Mouse (Mus musculus) liver (tissue): ENCODE measurements around the gene Gngt2.

ENCODE experiments used
- DNase-seq: peaks from one replicate; pipeline ENCODE4 v3.0.0-alpha.2; 2020; ENCODE audit warnings: mixed read lengths

Gene Gngt2

GRCm38 (mm10) chr11:95826317-95827167 is 10.5 kb upstream of the Gngt2 start:
- DNase-seq = peak; percentile 57

DNA sequence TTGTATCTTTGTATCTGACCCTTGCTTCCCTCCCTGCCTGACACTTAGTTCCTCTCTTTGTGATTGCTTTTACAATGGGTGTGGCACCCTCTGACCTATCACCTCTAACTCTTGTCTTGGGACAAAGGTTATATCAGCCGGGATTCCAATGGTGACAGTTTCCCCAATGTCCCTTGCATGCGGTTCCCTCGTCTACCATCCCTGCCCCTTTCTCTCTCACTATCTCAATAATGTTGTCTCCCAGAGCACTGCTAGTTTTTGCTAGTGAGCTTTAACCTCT is 9.9 kb upstream of the Gngt2 start:
- no peak for DNase-seq

- DNase-seq = peak; percentile 80
Measured at GRCm38 (mm10) chr11:95827464-95828085, 9.4 kb upstream of the Gngt2 start.

DNA sequence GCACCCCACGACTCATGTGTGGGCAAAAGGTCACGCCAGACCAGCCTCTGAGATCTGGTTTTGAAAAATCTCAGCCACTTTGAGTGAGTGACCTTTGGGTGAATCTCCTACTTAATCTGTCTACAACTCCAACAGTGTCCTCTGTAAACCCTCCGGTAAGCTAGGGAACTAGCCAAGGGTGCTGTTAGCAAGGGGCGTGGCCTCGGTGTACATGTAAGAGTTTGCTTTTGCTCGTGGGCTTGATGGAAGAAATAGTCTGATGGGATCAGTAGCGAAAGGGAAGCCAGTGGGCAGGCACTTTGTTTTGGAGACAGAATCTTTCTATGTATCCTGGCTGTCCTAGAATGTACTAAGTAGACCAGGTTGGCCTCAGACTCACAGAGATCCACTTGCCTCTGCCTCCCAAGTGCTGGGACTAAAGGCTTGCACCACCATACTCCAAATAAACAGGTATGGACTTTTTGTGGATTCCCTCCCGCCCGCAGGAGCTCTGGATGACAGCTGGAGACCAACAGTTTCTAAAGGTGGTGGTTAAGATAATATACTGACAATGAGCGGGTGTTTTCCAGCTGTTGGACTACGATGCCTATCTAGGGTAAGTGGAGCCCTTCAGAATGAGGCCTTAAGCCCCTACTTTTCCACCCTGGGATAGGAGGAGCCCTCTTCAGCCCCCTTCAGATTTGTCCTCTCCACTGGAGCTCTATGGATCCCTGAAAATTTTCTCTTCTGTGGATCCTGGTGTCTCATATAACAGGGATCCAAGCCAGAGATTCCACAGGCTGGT is 8.6 kb upstream of the Gngt2 start:
- no peak for DNase-seq

DNA sequence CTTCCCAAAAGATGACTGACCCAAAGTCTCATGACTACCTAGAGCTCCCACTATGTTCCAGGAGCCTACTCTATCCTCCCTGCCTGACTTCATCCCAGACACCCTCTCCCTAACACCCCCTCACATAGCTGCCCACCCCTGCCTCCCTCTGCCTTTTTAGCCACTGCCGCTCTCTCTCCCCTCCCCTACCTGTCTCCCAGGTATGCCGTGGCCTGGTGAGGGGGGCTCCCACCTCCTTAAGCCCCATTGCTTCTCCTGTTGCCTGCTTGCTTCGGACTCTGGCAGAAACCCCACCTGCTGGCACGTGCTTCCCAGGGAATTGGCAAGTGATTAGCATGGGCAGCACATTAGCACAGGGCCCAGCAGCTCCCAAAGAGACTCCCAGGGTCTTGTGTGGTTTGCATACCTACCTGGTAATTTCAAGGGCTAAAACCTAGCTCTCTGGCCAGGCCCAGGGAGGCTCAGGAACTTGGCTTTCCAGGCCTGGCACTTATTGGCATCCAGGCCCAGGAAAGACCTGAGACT is 7.4 kb upstream of the Gngt2 start:
- DNase-seq = no peak

GRCm38 (mm10) chr11:95830411-95831275 is 6.4 kb upstream of the Gngt2 start:
- no peak for DNase-seq

GRCm38 (mm10) chr11:95831276-95831619 is 5.8 kb upstream of the Gngt2 start:
- DNase-seq = no peak

DNA sequence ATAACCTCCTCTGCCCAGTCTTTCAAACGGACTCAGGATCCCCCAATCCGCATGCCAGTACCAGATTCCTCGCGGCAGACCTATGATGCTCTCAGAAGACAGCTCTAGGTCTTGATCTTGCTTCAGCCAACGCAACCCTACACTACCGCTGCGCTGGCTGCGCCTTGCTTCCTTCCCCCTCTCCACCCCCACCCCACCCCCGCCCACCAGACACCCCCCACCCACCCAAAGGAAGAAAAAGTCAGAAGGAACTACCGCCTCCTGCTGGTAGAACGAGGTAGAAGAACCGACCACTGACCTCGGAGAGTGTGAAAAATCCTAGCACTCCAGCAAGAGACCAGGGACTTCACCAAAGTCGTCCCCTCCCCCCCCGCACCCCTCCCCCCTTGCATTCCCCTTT is 5.4 kb upstream of the Gngt2 start:
- DNase-seq = no peak

DNA sequence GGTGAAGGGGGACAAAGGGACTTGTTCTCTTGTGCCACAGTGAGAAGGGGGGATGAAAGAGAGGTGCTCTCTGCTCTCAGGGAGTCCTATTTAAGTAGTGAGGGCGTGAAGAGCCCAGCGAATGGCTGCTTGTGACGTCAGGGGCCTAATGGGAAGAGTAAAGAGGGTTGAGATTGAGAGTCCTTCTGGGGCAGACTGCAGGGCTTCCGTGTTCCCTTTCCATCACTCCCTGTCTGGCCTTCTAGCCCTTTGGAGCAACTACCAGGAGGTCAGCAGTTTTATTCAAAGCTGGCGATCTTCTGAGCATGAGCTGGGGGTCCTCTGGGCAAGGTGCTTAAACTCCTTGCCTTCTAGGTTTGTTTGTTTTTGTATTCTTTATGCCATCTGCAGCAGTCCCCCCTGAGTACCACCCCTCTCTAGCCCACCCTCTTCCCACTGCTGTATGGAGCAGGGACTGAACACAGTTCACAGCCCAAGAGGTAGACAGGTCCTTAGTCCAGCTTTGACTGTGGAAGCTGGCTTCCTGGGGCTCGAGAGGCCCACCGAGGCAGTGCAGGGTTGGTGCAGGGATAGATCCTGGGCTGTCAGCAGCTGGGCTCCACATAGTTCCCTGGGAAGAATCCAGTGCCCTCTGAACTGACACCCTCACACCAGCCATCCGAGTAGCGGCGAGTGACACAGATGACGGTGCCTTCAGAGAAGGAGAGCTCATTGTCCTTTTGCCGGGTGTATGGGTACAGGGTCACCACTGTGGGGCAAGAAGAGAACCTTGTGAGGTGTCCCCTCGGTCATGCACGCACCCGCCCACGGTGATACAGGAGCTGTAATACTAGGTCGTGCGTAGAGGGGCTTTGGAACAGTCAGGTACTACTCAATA is 4.6 kb upstream of the Gngt2 start:
- no peak for DNase-seq

DNA sequence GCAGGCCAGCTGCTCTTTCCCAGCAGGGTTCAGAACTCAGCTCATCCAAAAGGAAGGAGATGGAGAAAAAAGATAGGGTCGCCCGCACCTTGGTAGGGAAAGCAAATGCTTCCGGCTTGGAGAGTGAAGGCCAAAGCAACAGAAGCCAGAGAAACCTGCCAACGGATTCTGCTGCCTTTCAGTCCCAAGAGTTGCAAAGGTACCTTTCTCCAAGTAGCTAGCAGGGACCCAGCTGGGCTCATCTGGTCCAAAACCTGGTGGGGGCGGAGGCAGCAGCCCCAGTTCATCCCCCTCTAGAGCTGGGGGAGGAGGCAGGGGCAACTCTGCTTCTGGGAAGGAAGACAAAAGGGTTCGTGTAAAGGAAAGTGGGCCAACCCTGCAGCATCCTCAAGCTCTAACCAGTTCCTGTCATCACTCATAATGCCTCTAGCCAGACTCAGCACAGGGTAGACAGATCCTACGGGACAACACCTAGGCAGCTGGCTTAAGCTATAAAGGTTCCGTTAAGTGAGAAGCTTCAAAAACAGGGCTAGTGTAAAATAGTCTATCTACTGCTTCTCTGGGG is 3.9 kb upstream of the Gngt2 start:
- no peak for DNase-seq

- no peak for DNase-seq
Measured at GRCm38 (mm10) chr11:95833631-95834142, 3.3 kb upstream of the Gngt2 start.

DNA sequence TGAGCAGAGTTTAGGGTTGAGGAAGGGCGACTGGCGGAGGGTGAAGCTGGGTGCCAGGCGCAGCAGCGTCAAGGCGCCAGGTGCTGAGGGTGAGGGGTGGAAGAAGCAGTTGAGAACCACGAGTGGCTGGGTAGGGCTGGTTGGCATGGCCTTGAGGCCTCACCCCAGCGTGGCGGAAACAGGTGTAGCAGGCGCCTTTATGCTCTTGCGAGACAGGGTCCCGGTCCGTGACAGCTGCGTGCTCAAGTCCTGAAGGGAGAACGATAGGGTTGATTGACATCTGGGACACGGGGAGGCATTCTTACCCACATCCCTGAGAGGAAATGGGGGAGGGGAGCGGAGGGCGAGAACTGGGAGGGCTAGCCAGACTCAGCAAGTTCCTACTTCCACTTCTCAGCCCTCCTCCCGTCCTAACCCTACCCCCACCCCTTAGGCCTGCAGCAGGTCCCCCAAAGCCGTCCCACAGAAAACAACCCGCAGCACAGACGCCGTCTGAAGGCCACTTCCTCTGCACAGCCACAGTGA is 2.8 kb upstream of the Gngt2 start:
- peak; percentile 70 for DNase-seq

DNA sequence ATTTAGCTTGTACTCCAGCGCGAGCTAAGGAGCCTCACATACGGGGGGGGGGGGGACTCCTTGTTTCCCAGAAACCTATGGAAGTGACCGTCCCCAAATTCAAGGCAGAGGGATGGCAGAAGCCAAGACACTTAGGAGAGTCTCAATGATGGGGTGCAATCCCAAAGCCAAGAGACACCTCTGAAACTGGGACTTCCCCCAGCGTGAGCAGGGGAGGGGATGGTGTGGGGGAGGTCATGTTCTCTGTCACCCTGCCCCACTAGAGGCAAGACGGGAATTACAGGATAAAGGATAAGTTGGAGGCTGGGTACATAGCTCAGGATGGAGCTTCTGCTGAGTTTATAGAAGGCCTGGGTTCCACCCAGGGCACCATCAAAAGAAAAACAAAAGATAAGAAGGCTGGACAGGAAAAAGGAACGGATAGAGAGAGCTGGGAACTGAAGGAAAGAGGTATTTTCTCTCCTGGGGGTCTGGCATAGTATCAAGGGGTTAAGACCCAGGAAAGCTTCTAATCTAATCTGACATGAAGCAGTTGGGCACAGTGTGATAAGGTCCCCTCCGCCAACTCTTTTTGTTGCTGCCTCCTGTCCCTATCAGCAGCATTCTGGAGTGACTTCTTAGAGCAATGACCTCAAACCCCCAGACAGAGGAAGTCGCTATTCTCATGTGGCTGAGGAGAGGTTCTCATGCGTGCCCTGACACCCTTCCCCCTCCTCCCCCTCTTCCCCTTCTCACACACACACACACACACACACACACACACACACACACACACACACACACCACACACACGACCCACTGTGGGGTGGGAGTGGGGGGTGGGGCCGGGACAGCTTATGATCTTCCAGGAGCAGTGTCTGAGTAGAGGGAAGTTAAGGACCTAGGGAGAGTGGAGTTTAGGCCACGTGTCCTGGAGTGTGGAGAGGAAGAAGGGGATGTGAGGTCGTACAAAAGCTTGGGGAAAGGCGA is 2.0 kb upstream of the Gngt2 start:
- peak; percentile 54 for DNase-seq

GRCm38 (mm10) chr11:95835832-95836231 is 1.2 kb upstream of the Gngt2 start:
- DNase-seq = no peak

- DNase-seq = no peak
Measured at GRCm38 (mm10) chr11:95836433-95836832, 583 bp upstream of the Gngt2 start.

- DNase-seq = no peak
Measured at GRCm38 (mm10) chr11:95838598-95838997, 1.6 kb downstream of the Gngt2 start.

GRCm38 (mm10) chr11:95838999-95839868 is 2.2 kb downstream of the Gngt2 start:
- DNase-seq = no peak

DNA sequence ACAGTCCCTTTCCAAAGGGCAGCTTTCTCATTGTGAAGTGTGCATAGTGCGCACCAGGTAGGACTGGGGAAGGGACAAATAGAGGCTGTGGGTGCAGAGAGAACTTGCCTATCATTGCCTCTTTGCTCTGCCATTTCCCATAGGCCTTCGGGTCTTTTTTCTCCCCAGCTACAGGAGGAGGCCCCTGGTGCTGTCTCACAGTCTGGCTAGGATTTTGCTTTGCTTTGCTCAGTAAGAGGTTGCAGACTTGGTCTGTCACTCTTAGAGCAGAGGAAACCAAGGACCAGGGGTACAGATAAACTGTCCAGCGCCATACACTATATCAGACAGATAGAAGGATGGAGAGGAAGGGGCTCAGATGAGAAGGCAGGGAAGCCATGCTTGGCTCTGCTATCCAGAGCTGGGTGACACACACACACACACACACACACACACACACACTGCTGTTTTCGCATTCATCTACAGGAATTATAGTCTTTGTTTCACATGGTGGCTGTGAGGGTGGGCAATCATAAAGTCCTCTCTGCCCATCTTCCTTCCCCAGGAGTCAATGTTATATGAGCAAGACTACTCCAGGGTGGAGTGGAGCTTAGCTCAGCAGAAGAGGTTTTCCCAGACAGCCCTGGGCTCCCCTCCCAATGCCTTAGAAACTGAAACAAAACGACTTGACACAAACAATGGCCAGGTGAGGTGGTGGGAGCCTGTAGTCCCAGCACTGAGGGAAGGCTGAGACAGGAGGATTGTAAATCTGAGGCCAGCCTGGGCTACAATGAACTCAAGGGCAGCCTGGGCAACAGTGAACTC is 3.9 kb downstream of the Gngt2 start:
- DNase-seq = no peak
